Mouse (Mus musculus) cerebellum, adult 8-10 months (tissue): ENCODE results near the gene Leng8.

Experiments used
- DNase-seq: peaks from one replicate; pipeline ENCODE4 v3.0.0; 2022

Gene Leng8

GRCm38 (mm10) chr7:4127894-4128293 is 8.9 kb upstream of the Leng8 start:
- no peak for DNase-seq

- DNase-seq, result no peak
Measured at GRCm38 (mm10) chr7:4128860-4129259, 8.0 kb upstream of the Leng8 start.

- DNase-seq, result peak; percentile 83
Measured at GRCm38 (mm10) chr7:4130686-4131452, 6.0 kb upstream of the Leng8 start.

GRCm38 (mm10) chr7:4131964-4132363 is 4.9 kb upstream of the Leng8 start:
- DNase-seq, result peak; percentile 20

- no peak for DNase-seq
Measured at GRCm38 (mm10) chr7:4132581-4132980, 4.3 kb upstream of the Leng8 start.

GRCm38 (mm10) chr7:4132998-4133397 is 3.8 kb upstream of the Leng8 start:
- peak; percentile 16 for DNase-seq

GRCm38 (mm10) chr7:4134911-4135310 is 1.9 kb upstream of the Leng8 start:
- DNase-seq, result no peak

GRCm38 (mm10) chr7:4136404-4136770 is 452 bp upstream of the Leng8 start:
- no peak for DNase-seq

GRCm38 (mm10) chr7:4137746-4138145 is 907 bp downstream of the Leng8 start:
- DNase-seq, result no peak

GRCm38 (mm10) chr7:4138181-4138580 is 1.3 kb downstream of the Leng8 start:
- no peak for DNase-seq

- peak; percentile 23 for DNase-seq
Measured at GRCm38 (mm10) chr7:4138671-4139070, 1.8 kb downstream of the Leng8 start.

GRCm38 (mm10) chr7:4139391-4139790 is 2.6 kb downstream of the Leng8 start:
- DNase-seq, result peak; percentile 14

GRCm38 (mm10) chr7:4141648-4142325 is 4.9 kb downstream of the Leng8 start:
- DNase-seq, result peak; percentile 11

- peak; percentile 31 for DNase-seq
Measured at GRCm38 (mm10) chr7:4142796-4143445, 6.1 kb downstream of the Leng8 start.

- no peak for DNase-seq
Measured at GRCm38 (mm10) chr7:4143506-4143905, 6.7 kb downstream of the Leng8 start.

- peak; percentile 14 for DNase-seq
Measured at GRCm38 (mm10) chr7:4144046-4144445, 7.2 kb downstream of the Leng8 start.

- DNase-seq, result peak; percentile 20
Measured at GRCm38 (mm10) chr7:4144766-4145551, 8.1 kb downstream of the Leng8 start.

GRCm38 (mm10) chr7:4145552-4146190 is 8.8 kb downstream of the Leng8 start:
- DNase-seq, result peak; percentile 60

- peak; percentile 38 for DNase-seq
Measured at GRCm38 (mm10) chr7:4146241-4147180, 9.7 kb downstream of the Leng8 start.

- peak; percentile 32 for DNase-seq
Measured at GRCm38 (mm10) chr7:4147371-4147770, 10.5 kb downstream of the Leng8 start.

- DNase-seq, result no peak
Measured at GRCm38 (mm10) chr7:4147836-4148235, 11.0 kb downstream of the Leng8 start.
